Mouse (Mus musculus): Measurements from ENCODE around the gene Eif2s2. TPM values are rescaled to one million over a fixed set of nuclear protein-coding genes. Genes with fewer than 3 reads are reported as not detected.
A peak's percentile ranks its signal among the peaks of the same experiment; 100 is the strongest.
"Not testable (repeated sequence)": the region's sequence is repeated elsewhere in the genome, so short reads cannot be mapped to it uniquely, and the experiment has no call there.

The Eif2s2 gene
- polyA plus RNA-seq, 1 experiment from 2014 or later = 122 TPM

DNA sequence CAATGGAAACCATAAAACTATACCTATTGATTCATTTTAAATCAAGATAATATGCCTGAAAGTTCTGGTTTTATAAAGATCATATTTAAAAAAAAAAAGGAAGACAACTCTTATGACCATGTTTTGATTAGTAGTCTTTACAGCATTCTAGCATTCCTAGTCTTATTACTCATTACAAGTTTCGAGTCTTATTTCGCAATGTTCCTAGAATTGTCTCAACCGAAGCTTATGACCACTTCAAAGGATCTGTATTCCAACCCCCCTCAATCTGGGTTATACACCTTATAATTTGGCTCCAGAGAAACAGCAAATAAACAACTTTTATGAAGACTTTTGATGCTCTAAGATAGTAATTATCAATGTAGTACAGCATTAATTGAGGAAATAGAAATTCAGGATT is 9.4 kb upstream of the Eif2s2 start:
- H3K4me1 ChIP-seq (ENCODE audit: control insufficient read depth, insufficient read depth, low read length) = no peaks in the 10 kb centered on the region
- no peaks in the 10 kb centered on the region for H3K36me3 ChIP-seq (ENCODE audit: control insufficient read depth, insufficient read depth, low read length)
- no peak overlapping the region for H3K27ac ChIP-seq (ENCODE audit: low read depth, low read length)
- 89% methylated on average over 3 of the region's 3 CpGs for WGBS
- H3K4me2 ChIP-seq (replicated peaks; ENCODE audit: low read depth, low read length) = no peak overlapping the region
- H3K9me3 ChIP-seq (ENCODE audit: control insufficient read depth, low read length) = no peaks in the 10 kb centered on the region
- no peak overlapping the region for H3K9ac ChIP-seq (ENCODE audit: low read depth, low read length)
- H3K4me3 ChIP-seq (ENCODE audit: low read length) = no peak overlapping the region
- no peaks in the 10 kb centered on the region for H3K27me3 ChIP-seq (ENCODE audit: control insufficient read depth, insufficient read depth, low read length)
- no peak for ATAC-seq (ENCODE audit: low FRiP score, low TSS enrichment)

DNA sequence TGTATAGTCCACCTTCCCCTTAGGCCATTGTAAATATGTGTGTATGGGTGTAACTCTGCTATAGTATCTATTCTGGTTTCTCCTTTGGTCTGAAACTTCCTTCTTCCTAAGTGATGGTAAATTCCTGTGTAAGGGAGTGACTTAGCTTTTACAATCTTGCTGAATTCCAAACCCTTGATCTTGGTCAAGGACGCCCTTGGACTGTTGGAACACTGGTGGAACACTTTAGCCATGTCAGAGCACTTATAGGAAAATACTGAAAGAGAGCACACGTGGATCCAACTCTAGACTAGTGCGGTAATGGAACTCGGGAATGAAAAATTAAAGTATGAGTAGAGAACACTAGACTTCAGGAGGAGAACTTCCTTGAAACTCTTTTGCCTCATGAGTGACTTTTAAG is 6.7 kb upstream of the Eif2s2 start:
- not testable (repeated sequence) for H3K36me3 ChIP-seq (ENCODE audit: control insufficient read depth, insufficient read depth, low read length); H3K4me3 ChIP-seq (ENCODE audit: low read length); H3K9ac ChIP-seq (ENCODE audit: low read depth, low read length); ATAC-seq (ENCODE audit: low FRiP score, low TSS enrichment); H3K27ac ChIP-seq (ENCODE audit: low read depth, low read length); H3K9me3 ChIP-seq (ENCODE audit: control insufficient read depth, low read length); H3K4me1 ChIP-seq (ENCODE audit: control insufficient read depth, insufficient read depth, low read length); H3K27me3 ChIP-seq (ENCODE audit: control insufficient read depth, insufficient read depth, low read length); H3K4me2 ChIP-seq (replicated peaks; ENCODE audit: low read depth, low read length)
- whole genome bisulfite sequencing = 85% methylated on average over 4 of the region's 4 CpGs

DNA sequence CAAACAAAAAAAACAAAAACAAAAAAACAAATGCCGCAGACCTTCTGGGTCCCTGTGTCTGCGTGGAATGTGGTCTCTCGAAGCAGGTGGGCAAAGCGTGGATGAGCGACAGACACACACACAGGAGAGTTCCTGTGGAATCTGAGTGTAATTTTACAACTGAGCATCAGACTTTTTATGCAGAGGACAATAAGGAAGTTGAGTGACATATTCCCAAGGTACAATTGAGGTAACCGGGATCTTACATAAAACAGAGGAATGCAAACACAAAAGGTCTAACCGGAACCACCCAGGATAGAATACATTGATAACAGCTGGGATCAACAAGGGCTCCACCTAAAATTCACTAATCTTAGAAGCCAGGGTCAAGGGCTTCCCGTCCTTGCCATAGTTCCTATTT is 6.3 kb upstream of the Eif2s2 start:
- H3K27me3 ChIP-seq (ENCODE audit: control insufficient read depth, insufficient read depth, low read length); H3K36me3 ChIP-seq (ENCODE audit: control insufficient read depth, insufficient read depth, low read length); H3K4me1 ChIP-seq (ENCODE audit: control insufficient read depth, insufficient read depth, low read length); H3K9ac ChIP-seq (ENCODE audit: low read depth, low read length); H3K4me3 ChIP-seq (ENCODE audit: low read length); H3K9me3 ChIP-seq (ENCODE audit: control insufficient read depth, low read length); H3K27ac ChIP-seq (ENCODE audit: low read depth, low read length); ATAC-seq (ENCODE audit: low FRiP score, low TSS enrichment); H3K4me2 ChIP-seq (replicated peaks; ENCODE audit: low read depth, low read length): not testable (repeated sequence)
- 93% methylated on average over 7 of the region's 8 CpGs for WGBS

DNA sequence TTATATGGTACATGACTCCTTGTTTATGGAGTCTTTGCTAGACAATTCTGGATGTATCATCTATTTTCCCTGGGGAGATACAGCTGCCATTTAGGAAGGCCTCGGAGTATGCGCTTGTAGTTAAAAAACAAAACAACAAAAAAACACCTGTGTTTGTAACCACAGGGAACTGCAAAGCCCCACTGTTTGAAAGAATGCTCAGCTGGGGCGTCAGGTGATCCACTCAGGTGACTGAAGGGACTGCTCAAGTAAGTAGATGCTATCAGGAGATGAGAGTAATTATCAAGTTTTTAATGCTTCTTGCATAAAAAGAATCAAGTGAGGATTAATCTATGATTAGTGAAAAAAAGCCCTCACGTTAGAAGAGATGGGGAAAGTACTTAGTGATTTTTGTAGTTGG is 813 bp upstream of the Eif2s2 start:
- WGBS = 73% methylated on average over 4 of the region's 4 CpGs
- no peak for ATAC-seq (ENCODE audit: low FRiP score, low TSS enrichment)
- peaks cover 11% of the 10 kb centered on the region for H3K4me1 ChIP-seq (ENCODE audit: control insufficient read depth, insufficient read depth, low read length)
- peak overlapping the region; percentile 94; the same call in 1 of the 2 replicates for H3K4me3 ChIP-seq (ENCODE audit: low read length)
- H3K4me2 ChIP-seq (replicated peaks; ENCODE audit: low read depth, low read length) = peak overlapping the region; percentile 68; the same call in 1 of the 2 replicates
- H3K27ac ChIP-seq (ENCODE audit: low read depth, low read length) = no peak overlapping the region
- H3K36me3 ChIP-seq (ENCODE audit: control insufficient read depth, insufficient read depth, low read length) = no peaks in the 10 kb centered on the region
- no peak overlapping the region for H3K9ac ChIP-seq (ENCODE audit: low read depth, low read length)
- no peaks in the 10 kb centered on the region for H3K9me3 ChIP-seq (ENCODE audit: control insufficient read depth, low read length)
- no peaks in the 10 kb centered on the region for H3K27me3 ChIP-seq (ENCODE audit: control insufficient read depth, insufficient read depth, low read length)

DNA sequence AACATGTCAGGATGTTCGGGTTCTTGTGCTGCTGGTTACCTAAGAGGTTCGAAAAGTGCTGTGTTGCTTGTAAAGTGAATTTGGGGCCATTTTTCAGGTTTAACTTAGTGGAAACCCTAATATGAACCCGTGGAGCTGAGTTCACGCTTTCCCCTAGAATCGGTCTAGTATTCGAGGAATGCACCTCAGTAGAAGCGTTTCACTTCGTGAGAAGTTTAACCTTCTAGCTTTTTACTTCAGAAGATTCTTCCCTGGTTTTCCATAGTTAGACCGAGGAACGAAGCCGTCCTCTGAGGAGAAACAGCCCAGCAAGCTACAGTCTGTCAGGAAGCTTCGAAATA is 280 bp upstream of the Eif2s2 start:
- H3K9ac ChIP-seq (ENCODE audit: low read depth, low read length) = peak overlapping the region; percentile 46; the same call in 1 of the 2 replicates
- peak; percentile 25; the same call in 1 of the 2 replicates for ATAC-seq (ENCODE audit: low FRiP score, low TSS enrichment)
- peaks cover 1% of the 10 kb centered on the region; the same call in 1 of the 2 replicates for H3K36me3 ChIP-seq (ENCODE audit: control insufficient read depth, insufficient read depth, low read length)
- H3K27ac ChIP-seq (ENCODE audit: low read depth, low read length) = no peak overlapping the region
- H3K4me2 ChIP-seq (replicated peaks; ENCODE audit: low read depth, low read length) = peak overlapping the region; percentile 68
- peaks cover 11% of the 10 kb centered on the region for H3K4me1 ChIP-seq (ENCODE audit: control insufficient read depth, insufficient read depth, low read length)
- no peaks in the 10 kb centered on the region for H3K27me3 ChIP-seq (ENCODE audit: control insufficient read depth, insufficient read depth, low read length)
- H3K9me3 ChIP-seq (ENCODE audit: control insufficient read depth, low read length) = no peaks in the 10 kb centered on the region
- H3K4me3 ChIP-seq (ENCODE audit: low read length) = peak overlapping the region; percentile 94
- 10% methylated on average over 12 of the region's 12 CpGs for WGBS

DNA sequence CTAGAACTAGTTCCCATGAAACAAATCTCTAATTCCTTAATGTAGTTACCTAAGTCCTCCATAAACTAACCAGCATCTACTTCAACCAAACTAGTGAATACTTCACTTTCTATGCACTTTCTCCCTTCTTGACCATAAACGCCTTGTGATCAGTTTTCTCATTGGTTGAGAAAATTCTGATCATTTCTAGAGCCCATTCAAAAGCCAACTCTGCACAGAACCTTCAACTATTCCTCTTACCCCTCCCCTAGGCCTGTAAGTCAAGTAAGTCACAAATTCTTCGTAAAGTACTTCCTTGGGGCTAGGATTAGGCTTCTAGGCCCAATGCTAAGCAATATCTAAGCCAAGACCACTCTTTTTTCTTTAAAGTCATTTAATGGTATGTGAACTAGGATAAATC is 1.1 kb downstream of the Eif2s2 start:
- ATAC-seq (ENCODE audit: low FRiP score, low TSS enrichment) = no peak
- WGBS = 10% methylated on average over 2 of the region's 2 CpGs
- Histone ChIP-seq H3K9me3 (ENCODE audit: control insufficient read depth, low read length) (no peaks in the 10 kb centered on the region), H3K4me1 (ENCODE audit: control insufficient read depth, insufficient read depth, low read length) (peaks cover 11% of the 10 kb centered on the region), H3K36me3 (ENCODE audit: control insufficient read depth, insufficient read depth, low read length) (peaks cover 14% of the 10 kb centered on the region), H3K27me3 (ENCODE audit: control insufficient read depth, insufficient read depth, low read length) (no peaks in the 10 kb centered on the region), H3K4me3 (ENCODE audit: low read length) (peak overlapping the region; percentile 94), H3K4me2 (replicated peaks; ENCODE audit: low read depth, low read length) (peak overlapping the region; percentile 68), H3K9ac (ENCODE audit: low read depth, low read length) (peak overlapping the region; percentile 97), H3K27ac (ENCODE audit: low read depth, low read length) (no peak overlapping the region; the same call in 1 of the 2 replicates)

DNA sequence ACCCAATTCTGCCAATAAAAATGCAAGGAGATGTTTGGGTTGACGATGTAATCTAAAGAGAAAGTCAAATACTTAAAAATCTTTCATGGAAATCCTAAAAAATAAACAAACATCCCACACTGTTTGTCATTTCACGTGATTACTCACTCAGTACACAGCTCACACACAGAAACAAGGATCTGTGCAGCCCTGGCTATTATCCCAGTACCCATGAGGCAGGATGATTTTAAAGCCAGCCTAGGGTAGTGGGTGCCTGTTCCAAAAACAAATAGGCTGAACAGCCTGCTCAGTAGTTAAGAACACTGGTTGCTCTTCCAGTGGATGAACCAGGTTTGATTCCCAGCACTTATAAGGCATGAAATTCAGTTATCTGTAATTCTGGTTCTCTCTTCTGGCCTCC is 16.1 kb downstream of the Eif2s2 start:
- no peak overlapping the region for H3K27ac ChIP-seq (ENCODE audit: low read depth, low read length)
- H3K4me2 ChIP-seq (replicated peaks; ENCODE audit: low read depth, low read length) = no peak overlapping the region
- no peaks in the 10 kb centered on the region for H3K4me1 ChIP-seq (ENCODE audit: control insufficient read depth, insufficient read depth, low read length)
- 87% methylated on average over 2 of the region's 2 CpGs for WGBS
- no peak overlapping the region for H3K4me3 ChIP-seq (ENCODE audit: low read length)
- ATAC-seq (ENCODE audit: low FRiP score, low TSS enrichment) = no peak
- H3K27me3 ChIP-seq (ENCODE audit: control insufficient read depth, insufficient read depth, low read length) = no peaks in the 10 kb centered on the region
- peaks cover 69% of the 10 kb centered on the region for H3K36me3 ChIP-seq (ENCODE audit: control insufficient read depth, insufficient read depth, low read length)
- no peak overlapping the region for H3K9ac ChIP-seq (ENCODE audit: low read depth, low read length)
- H3K9me3 ChIP-seq (ENCODE audit: control insufficient read depth, low read length) = no peaks in the 10 kb centered on the region

DNA sequence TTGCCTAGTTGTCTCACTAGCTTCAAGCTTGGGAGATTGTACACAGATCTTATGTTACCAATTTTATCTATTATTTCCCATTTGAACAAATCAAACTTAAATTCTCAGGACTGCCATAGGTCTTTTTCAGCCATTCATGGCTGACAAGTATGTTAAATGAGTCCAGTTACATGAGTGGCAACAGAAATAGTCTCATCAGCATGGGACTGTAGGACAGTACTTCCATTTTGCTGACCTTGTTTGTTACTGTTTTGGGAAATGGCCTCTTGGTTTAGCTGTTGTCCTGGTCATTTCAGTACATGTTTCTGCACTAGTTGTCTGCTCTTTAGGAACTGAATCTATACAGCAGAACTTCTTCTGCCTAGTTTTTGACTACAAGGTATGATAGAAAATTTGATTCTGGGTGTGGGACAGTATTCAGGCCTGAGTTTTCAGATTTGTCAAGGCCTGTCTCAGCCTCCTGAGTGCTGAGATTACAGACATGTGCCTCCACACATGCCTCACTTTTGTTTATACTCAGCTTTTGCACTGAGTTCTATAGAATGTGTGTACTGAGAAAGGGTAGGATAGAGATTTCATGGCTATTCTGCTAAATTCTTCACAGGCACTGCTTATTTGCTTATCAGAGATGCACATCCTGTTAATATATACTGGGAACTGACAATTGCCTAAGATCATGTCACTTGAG is 22.6 kb downstream of the Eif2s2 start:
- H3K27me3 ChIP-seq (ENCODE audit: control insufficient read depth, insufficient read depth, low read length) = no peaks in the 10 kb centered on the region
- ATAC-seq (ENCODE audit: low FRiP score, low TSS enrichment) = no peak
- H3K4me2 ChIP-seq (replicated peaks; ENCODE audit: low read depth, low read length) = no peak overlapping the region
- H3K9ac ChIP-seq (ENCODE audit: low read depth, low read length) = no peak overlapping the region
- H3K36me3 ChIP-seq (ENCODE audit: control insufficient read depth, insufficient read depth, low read length) = peaks cover 82% of the 10 kb centered on the region
- H3K4me1 ChIP-seq (ENCODE audit: control insufficient read depth, insufficient read depth, low read length) = no peaks in the 10 kb centered on the region
- no peak overlapping the region for H3K27ac ChIP-seq (ENCODE audit: low read depth, low read length)
- no peak overlapping the region for H3K4me3 ChIP-seq (ENCODE audit: low read length)
- no peaks in the 10 kb centered on the region for H3K9me3 ChIP-seq (ENCODE audit: control insufficient read depth, low read length)

DNA sequence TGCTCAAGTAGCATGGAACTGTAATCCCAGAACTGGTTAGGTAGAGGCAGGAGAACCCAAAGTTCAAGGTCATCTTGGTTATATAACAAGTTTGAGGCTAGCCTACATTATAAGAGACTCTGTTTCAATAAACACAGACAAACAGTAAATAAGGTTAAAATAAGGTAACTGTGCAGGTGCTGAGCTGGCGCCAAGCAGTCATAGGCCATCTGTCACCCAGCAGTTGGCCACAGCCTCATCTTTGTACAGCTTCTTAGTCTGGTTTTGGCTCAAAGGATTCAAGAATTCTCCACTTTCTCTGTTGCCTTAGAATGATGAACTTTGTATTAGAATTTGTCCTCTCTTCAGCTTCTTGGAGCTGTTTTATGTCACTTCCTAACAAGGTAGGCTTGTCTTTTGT is 24.6 kb downstream of the Eif2s2 start:
- H3K27me3 ChIP-seq (ENCODE audit: control insufficient read depth, insufficient read depth, low read length) = no peaks in the 10 kb centered on the region
- no peak overlapping the region for H3K4me3 ChIP-seq (ENCODE audit: low read length)
- no peaks in the 10 kb centered on the region for H3K9me3 ChIP-seq (ENCODE audit: control insufficient read depth, low read length)
- H3K4me2 ChIP-seq (replicated peaks; ENCODE audit: low read depth, low read length) = no peak overlapping the region
- H3K27ac ChIP-seq (ENCODE audit: low read depth, low read length) = no peak overlapping the region
- no peaks in the 10 kb centered on the region for H3K4me1 ChIP-seq (ENCODE audit: control insufficient read depth, insufficient read depth, low read length)
- 91% methylated on average over 1 of the region's 1 CpGs for WGBS
- no peak for ATAC-seq (ENCODE audit: low FRiP score, low TSS enrichment)
- no peak overlapping the region for H3K9ac ChIP-seq (ENCODE audit: low read depth, low read length)
- peaks cover 86% of the 10 kb centered on the region for H3K36me3 ChIP-seq (ENCODE audit: control insufficient read depth, insufficient read depth, low read length)
